Mouse (Mus musculus) kidney, adult 8-10 months (tissue): ENCODE results near the gene Bag5.
A peak's percentile ranks its signal among the peaks of the same experiment; 100 is the strongest.
"Not testable (repeated sequence)": the region's sequence is repeated elsewhere in the genome, so short reads cannot be mapped to it uniquely, and the experiment has no call there.

Source experiments
- DNase-seq, 2 experiments: peaks; one replicate each; pipeline ENCODE4 v3.0.0; 2022

Gene Bag5

DNA sequence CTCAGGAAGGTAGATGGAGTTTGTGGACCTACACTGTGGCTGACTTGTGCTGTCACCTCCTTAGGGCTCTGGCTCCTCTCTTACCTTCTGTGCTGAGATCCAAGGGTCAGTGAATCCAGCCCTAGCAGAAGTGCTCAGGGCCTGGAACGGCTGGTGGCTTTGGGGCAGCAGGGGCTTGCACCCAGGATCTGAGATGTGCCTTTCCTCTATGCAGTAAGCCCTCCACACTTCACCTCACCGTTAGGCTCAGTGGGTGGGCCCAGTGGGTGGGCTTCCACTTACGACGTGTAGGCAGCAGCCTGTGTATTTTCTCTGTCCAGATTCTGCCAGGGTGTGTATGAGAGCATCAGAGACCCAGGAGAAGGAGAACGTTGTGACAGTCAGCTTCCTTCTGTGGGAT is 19.9 kb upstream of the Bag5 start:
- no peak for DNase-seq

DNA sequence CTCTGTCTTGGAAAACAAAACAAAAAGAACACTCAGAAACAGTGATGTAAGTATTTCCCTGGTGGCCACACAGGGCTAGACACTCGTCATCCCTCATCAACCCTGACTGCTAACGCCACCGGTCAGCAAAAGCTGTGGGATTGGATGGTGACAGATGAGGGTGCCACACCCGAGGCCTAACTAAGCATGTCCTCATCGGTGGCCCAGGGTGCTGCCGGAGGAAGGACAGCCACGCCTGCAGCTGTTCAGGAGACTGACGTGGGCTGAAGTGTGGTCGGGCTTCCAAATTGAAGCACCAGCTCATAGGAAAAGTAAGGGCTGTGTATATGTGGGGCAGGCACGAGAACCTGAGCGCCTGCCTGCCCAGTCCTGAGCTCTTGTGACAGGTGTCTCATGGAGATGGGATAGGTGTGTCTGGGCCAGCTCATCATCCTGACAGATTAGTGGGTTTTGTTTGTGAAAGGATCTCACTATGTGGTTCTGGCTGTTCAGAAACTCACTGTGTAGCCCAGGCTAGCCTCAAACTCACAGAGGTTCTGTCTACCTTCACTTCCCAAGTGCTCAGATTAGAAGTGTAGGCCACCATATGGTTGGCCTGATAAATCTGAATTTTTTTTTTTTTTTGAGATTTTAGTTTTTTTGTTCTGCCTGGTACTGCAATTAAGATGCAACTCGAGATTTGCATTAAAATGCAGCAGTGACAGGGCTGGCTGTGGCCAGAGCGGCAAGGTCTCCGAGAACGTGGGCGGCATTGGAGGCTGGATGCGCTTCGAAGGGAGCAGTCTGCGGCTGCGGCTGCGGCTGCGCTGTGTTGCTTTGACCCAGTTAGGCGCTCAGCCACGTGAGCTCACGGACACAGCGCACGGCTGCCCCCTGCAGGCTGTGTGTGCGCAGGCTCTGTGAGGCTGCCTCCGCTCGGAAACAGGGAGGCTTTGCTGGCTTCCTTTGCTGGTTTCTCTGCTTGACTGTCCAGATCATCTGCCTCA is 19.1 kb upstream of the Bag5 start:
- peak; percentile 73 to 83 for DNase-seq

DNA sequence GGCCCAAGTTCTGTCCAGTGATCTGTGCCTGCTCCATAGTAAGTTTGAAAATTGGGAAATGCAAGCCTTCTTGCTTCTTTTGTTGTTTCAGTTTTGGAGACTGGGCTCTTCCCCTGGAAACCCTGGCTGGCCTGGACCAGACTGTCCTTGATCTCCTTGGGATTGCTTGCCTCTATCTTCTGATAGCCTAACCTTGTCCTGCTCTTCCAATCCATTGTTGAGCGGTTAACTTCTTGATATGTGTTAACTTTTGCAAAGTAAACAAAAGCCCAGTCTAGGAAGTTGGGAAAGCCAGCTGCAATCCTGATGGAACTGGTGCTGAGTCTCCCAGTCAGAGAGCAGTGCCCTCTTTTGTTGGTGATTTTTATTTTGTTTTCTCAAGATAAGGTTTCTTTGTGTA is 14.9 kb upstream of the Bag5 start:
- no peak for DNase-seq

DNA sequence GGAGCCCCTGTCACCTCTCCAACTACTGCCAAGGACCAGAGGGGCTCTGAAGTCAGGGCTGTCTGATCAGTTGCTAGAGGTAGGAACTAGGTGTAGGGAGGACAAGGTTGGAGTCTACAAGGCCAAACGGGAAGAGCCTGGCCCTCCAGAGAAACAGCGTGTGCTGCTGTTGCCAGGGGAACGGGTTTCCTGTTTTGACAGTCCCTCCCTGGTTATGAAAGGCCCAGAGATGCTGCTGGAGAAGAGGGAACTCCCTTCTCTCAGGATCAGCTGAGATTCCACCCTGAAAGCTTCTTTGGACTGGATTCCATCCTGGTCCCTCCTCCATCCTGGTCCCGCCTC is 13.0 kb upstream of the Bag5 start:
- no peak for DNase-seq

DNA sequence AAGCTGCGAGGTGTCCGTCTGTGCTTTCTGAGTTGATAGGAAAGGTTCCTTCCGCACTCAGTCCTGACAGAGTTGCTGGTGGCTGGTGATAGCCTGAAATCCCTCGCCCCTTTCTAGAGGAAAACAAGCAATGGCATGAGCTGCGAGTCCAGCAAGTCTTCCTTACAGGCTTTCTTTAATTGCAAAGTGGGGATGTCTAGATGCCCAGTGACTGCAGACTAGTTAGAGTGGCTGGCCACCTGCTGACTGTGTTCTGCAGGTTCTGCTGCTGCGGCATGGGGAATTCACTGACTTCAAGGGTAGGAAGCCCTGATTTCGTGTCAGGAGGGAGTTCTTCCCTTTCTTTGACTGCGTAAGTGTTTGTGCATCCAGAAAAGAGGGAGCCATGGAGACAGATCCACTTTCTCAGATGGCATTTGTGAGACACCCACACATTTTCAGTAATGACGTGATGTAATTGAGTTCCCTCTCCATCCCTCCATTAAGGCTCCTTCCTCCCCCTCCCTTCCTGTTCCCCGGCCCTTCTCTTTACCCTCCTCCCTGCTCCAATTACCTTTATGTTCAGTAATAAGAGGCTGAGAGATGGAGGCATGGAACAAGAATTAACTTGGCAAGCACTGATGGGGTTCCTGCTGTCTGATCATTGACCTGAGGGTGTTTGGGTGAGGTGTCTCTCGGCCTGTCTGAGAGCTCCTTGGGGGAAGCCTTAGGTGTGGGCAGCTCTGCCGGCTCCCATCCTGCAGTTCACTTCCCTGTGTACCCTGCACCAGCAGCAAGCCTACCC is 12.5 kb upstream of the Bag5 start:
- no peak for DNase-seq

DNA sequence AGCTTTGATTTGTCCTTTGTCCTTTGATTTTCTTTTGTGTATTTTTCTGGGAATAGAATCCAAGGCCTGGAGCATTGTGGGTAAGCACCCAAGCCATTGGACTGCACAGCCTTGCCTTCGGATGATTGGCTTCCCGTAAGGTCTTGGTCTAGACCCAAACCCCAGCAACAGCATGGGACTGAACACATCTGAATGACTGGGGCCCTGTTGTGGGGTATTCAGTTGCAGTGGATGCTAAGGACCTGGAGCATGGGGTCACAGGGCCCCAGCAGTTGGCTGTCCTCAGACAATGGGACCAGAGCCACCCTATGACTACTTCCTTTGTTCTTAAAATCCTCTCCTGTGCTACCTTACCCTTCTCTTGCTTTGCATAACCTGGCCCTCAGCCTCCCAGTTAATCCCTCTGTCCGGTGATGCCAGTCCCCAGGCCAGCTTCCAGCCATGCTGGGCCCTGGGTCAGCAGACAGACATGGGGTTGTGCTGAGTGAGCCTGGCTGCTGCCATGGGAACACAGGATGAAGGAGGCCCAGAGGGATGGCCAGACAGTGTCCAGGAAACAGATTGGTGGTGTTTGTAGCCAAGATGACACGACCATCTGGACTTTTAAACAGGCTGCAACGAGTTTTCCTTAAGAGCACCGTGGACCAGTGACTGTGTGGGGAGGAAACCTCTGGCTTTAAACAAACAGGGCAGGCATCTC is 11.7 kb upstream of the Bag5 start:
- DNase-seq: no peak

DNA sequence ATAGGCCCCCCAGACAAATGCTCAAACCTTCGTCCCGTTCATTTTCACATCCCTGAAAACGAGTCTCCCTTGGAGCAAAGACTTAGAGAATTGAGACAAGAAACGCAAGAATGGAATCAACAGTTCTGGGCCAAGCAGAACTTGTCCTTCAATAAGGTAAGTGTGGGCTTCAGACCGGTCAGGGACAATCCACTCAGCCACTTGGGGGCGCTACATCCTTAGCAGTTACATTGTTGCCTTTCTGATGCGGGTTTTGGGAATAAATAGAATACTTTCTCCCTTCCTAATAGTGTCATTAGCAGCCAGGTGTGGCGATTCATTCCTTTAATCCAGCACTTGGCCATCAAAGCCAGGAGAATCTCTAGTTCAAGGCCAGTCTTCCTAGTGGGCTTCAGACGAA is 9.6 kb upstream of the Bag5 start:
- no peak for DNase-seq

DNA sequence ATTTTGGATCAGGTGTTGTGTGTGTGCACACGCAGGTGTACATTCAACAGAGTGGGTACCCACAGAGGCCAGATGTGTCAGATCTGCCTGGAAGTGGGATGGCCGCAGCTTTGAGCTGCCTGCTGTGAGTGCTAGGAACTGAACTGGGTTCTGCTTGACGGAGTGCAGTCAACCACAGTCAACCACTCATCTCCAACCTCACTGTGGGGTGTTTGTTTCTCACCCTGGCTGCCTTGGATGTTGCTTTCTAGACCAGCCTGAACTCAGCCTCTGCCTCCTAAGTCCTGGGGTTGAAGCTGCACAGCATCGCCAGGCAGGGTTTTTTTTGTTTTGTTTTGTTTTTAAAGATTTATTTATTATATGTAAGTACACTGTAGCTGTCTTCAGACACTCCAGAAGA is 7.2 kb upstream of the Bag5 start:
- DNase-seq: no peak

DNA sequence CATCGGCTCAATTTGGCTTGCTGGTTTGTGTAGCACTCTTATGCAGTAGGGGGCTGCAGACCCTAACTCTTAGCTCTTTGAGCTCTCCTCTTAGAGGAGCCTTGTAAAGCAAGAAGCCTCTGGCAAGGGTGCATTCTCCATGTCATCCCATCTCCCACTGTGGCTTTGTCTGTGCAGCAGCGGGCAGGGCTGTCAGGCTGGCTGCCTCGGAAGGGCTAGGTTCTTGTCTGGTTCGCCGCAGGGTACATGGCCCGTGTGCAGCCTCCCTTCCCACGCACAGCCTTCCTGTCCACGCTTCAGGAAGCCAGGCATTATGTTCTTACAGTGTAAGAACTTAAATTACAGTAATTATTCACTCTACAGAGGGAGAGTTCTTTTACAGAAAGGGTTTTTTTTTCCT is 5.6 kb upstream of the Bag5 start:
- DNase-seq: no peak

DNA sequence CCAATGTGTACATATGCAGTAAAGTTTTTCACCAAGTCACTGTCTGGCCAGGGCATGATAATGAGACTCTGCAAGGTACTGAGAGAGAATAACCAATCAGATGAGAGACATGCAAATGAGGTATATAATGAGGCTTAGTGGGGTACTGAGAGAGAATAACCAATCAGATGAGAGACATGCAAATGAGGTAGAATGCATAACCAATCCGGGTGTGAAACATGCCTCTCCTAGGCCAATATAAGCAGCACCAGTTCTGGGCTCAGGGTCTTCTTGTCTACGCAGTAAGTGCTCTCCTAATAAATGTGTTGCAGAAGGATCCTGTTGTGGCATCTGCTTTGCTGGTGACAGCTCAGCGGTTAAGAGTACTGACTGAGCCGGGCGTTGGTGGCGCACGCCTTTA is 3.4 kb upstream of the Bag5 start:
- DNase-seq: no peak

DNA sequence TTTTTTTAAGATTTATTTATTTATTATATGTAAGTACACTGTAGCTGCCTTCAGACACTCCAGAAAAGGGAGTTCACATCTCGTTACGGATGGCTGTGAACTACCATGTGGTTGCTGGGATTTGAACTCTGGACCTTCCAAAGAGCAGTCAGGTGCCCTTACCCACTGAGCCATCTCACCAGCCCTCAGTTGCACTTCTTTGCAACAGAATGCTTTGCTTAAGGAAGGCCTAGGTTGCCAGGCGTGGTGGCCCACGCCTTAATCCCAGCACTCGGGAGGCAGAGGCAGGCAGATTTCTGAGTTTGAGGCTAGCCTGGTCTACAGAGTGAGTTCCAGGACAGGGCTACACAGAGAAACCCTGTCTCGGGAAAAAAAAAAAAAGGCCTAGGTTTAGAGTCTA is 823 bp upstream of the Bag5 start:
- not testable (repeated sequence) for DNase-seq

DNA sequence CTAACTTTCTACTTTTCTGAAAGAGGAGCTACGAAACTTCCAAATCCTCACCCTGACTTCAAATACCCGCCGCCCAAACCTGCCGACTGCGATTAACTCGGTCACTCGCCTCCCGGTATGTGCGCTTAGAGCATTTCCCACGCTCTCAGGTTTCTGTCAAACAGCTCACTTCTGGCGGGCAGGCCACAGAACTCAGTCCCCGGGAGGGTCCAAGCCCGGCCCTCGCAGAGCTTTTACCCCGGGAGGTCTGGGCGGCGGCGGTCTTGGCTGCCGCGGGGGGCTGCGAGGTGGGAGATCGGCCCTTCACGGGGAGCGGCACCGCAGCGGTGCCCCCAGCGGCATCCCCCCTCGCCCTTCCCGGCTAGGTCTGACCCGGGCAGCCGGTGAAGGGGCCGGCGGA is 581 bp downstream of the Bag5 start:
- DNase-seq: no peak

DNA sequence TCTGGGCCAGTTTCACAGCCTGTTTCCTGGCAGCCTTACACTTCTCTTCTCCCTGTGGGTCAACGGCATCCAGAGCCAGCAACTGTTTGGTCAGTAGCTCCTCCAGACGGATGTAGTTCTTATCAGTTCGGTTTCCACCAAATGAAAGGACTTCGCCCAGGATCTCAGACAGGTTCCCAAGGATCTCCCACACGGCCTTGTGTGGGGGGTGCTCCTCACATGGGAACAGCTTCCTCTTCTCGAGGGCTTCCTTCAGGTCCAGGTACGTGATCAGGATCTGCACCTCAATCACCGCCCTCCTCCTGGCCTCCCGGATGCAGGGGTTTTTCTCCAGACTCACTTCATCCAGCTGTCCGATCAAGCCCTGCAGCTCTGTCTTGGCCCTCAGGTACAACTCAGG is 3.0 kb downstream of the Bag5 start:
- no peak for DNase-seq

DNA sequence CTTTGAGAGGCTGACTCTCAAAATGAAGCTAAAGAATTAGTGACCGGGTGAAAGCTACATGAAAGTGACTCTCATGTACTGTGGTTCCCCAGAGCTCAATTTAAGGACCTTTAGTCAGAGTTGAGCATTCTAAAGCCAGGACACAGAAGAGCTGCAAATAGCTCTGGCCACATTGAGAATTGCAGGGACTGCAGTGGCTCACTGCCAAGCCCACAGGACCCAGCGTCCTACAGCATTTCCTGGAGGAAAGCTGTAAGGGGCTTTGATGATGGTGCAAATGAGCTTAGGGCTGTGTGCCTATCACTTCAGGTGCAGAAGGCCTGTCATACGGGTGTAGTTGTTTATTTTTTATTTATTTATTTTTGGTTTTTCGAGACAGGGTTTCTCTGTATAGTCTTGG is 4.9 kb downstream of the Bag5 start:
- no peak for DNase-seq

DNA sequence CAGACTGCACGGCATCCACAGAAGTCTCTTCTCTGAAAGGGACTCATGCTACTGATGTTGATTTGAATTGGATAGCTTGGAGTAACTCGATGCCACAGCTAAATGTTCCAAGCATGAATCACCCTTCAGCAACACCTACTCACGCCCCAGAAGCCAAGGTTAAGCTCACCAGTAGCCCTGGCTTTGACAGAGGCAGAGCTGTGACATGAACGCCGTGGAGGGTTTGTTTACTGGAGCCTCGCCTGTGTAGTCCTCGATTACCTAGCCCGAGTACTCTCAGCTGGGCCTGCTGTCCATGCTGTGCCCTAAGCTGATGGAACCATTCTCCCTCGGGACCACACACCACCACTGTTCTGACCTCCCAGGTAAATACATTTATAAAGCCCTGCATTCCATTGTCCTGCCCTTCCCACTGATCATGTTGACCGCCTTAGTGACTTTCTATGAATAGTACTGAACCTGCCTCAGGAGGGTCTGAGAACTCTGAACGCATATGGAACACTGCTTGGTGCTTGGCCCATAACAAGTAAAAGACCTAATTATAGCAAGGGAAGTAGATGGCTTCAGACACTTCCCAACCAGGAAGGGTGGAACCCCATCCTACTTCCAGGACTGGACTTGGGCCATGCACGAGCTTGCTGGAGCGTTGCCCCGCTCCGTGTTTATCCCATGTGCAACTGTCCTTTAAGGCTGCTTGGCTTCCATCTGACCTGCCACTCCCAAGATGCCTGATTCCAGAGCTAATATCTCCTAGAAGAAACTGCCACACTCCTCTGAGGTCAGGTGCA is 7.7 kb downstream of the Bag5 start:
- DNase-seq: peak; percentile 70 to 78

DNA sequence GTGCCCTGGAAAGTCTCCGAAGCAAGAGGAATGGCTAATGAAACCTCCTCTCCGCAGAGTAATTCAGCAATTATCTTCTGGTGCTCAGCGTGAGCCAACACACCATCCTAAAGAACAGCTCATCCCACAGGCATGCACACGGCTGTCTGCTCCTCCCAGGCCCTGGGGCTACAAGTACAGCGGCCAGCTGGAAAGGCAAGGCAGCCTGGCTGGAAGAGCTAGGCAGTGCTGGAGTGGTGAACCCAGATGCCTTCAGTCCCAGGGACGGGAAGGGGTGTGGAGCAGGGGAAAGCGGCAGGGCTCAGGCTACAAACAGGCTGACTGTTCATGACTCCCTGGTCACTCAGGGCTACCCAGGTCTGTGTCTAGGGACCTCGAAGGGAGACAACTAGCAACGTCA is 8.4 kb downstream of the Bag5 start:
- no peak for DNase-seq

DNA sequence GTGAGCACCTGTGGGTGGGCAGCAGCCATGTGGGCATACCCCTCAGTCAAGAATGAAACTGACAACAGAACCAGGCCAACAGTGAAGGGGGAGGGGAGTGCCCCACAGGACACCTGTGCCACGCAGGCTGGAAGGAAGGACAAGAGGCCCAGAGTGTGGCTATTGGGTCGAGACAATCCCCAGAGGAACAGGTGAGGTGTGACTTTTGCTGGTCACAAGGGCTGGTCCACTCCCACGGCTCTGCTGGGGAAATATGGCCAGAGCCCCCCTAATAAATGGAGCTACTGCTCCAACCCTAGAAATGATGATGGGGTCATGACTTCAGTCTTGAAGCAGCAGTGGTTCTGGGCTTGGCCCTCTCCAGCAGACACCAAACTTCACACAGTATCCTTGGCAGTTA is 9.8 kb downstream of the Bag5 start:
- no peak for DNase-seq

DNA sequence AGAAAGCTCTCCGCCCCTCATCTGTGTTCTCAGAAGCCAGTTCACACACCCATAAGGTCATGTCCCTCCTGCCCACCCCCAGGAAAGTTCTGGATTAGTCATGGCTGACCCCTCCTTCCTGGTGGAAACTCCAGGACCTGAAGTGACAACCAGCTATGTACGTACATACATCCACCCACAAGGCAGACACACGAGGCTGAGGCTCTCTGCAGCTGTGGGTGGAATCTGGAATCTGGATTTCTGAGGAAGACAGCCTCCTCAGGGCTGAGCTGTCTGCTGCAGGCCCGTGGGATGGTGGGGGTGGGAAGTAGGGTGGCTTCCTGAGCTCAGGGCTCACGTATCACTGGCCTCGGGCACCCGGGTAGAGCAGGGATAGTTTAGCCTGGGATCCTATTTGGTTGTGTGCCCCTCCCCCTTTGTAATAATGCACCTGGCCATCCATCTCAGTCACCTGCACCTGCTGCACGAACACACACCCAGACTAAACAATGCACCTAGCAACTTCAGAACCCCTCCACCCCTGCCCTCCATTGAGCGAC is 12.1 kb downstream of the Bag5 start:
- DNase-seq: no peak

DNA sequence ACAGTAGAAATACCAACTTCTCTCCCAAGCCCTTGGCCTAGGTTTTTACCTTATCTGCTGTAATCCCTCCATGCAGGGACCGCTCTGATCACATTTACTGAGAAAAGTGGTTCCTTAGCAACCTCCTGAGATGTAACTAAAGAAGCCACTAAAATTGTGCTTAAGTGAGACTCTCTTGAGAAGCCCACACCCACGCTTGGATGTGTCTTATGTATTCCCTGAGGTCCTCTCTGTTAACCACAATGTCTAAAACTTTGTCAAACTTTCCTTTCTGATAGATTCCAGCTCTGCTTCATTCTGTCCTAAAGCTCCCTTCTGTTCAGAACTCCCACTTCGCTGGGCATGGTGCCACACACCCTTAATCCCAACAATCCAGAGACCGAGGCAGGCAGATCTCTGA is 13.5 kb downstream of the Bag5 start:
- DNase-seq: no peak

DNA sequence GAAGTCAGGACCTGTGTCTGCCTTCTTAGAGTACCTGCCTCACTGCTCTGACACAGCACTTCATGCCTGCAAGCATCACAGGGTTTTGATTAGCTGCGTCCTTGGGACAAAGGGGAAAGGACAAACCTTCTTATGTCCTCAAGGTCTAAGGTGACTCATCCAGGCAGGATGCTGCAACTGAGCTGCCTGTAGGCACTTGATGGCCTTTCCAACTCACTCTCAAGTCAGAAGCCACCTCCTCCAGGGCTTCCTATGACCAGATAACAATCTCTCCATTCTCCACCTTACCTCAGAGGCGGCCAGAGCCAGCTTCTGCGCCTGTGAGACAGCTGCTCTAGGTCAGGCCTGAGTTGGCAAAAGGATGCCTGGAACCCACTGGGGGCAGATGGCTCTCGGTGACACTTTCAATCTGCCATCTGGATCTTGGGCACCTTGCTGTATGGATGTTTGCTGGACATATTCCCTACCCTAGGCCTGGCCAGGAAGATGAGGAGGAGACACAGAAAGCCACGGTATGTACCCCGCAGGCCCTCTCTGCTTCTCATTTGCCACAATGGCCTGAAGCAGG is 14.6 kb downstream of the Bag5 start:
- DNase-seq: no peak

DNA sequence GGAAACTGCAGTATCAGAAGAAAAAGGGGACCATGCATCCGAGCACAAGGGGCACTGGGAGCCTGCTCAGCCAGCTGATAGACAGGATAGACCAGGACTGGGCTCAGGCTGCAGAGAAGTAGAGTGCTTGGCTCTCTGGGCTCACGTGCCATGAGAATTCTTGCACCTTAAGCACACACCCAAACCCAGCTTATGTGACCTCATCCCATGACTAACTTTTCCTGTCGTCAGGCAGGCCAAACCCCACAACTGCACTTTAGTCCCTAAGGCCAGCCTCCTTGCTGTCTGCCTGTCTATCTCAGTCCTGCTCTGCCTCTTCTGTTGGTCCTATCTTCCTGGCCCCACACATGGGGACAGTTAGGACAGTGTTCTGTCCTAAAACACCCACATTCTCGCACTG is 15.3 kb downstream of the Bag5 start:
- no peak for DNase-seq

DNA sequence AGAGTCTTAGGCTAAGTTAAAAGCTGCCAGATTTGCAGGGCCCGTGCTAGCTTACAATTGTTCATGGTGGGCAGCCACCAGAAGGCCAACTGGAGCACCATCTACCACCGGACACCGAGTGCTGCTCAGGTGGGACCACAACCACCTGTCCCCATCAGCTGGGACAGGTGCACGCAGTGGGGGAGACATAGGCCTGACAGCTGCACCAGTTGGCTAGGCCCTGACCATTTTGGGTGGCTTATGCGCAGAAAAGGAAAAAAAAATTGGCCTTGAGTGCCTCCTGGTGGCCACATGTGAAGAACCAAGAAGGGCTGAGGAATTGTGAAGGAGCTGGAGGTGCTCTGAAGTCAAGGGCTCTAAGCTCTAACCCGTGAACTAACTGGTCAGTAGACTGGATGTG is 16.8 kb downstream of the Bag5 start:
- peak; percentile 67 to 79 for DNase-seq
